Mouse (Mus musculus) left cerebral cortex, postnatal 25 days (tissue): ENCODE measurements at regions not wholly inside any gene's neighbourhood (a gene's known extent, or its start where the extent isn't known, plus 50 kb on each side); places are given as distances from the start of the nearest gene placed in this dataset.
A peak's percentile ranks its signal among the peaks of the same experiment; 100 is the strongest.

Experiments used
- DNase-seq, 2 experiments: peaks; one replicate each; pipeline ENCODE4 v3.0.0; 2022; ENCODE audit warnings: low spot score in 2 of 2, mixed read lengths in 1 of 2
- intact Hi-C: fragments of 180-260 bp; cut with DNase I; formaldehyde crosslinking; loops from one replicate; pipeline ENCODE4 v1.15.1; 2025

GRCm38 (mm10) chr9:46684113-46684850 is 314.3 kb upstream of the Gm4791 start:
- intact Hi-C loops = no loop called here
- no peak for DNase-seq

GRCm38 (mm10) chr9:46672050-46672449 is 326.5 kb upstream of the Gm4791 start:
- intact Hi-C loops = no loop called here
- DNase-seq = no peak

- DNase-seq = peak in 1 of 2 experiments; percentile 76
- intact Hi-C loops = no loop called here
Observed at GRCm38 (mm10) chr9:46654422-46654821, 334.6 kb upstream of the 4931429L15Rik start.

GRCm38 (mm10) chr9:46647238-46647922 is 327.6 kb upstream of the 4931429L15Rik start:
- intact Hi-C loops = no loop called here
- no peak for DNase-seq

- intact Hi-C loops = no loop called here
Observed at GRCm38 (mm10) chr9:46645469-46645884, 325.7 kb upstream of the 4931429L15Rik start.

GRCm38 (mm10) chr9:46643551-46643950 is 323.8 kb upstream of the 4931429L15Rik start:
- intact Hi-C loops = no loop called here
- no peak for DNase-seq

More at GRCm38 (mm10) chr9:46645469-46645884, 325.7 kb upstream of the 4931429L15Rik start:
- DNase-seq = no peak

GRCm38 (mm10) chr9:46642696-46643095 is 322.9 kb upstream of the 4931429L15Rik start:
- DNase-seq = no peak

GRCm38 (mm10) chr9:46636261-46637010 is 316.6 kb upstream of the 4931429L15Rik start:
- intact Hi-C loops = no loop called here
- no peak for DNase-seq

More at GRCm38 (mm10) chr9:46642696-46643095, 322.9 kb upstream of the 4931429L15Rik start:
- intact Hi-C loops = no loop called here

- DNase-seq = no peak
- intact Hi-C loops = loop anchor here (2.0 kb wide), 1 partner anchor 69 kb away; no protein-coding TSS in a partner anchor
Observed at GRCm38 (mm10) chr9:46633952-46634351, 314.2 kb upstream of the 4931429L15Rik start.

GRCm38 (mm10) chr9:46632576-46632975 is 312.8 kb upstream of the 4931429L15Rik start:
- peak; percentile 73 to 93 for DNase-seq
- intact Hi-C loops = loop anchor here (2.0 kb wide), 1 partner anchor 70 kb away; no protein-coding TSS in a partner anchor

- DNase-seq = no peak
- intact Hi-C loops = no loop called here
Observed at GRCm38 (mm10) chr9:46622255-46622654, 302.5 kb upstream of the 4931429L15Rik start.

GRCm38 (mm10) chr9:46621851-46622250 is 302.1 kb upstream of the 4931429L15Rik start:
- DNase-seq = no peak
- intact Hi-C loops = no loop called here

GRCm38 (mm10) chr9:46610101-46611005 is 290.6 kb upstream of the 4931429L15Rik start:
- intact Hi-C loops = no loop called here
- no peak for DNase-seq

- DNase-seq = no peak
- intact Hi-C loops = no loop called here
Observed at GRCm38 (mm10) chr9:46608695-46609094, 288.9 kb upstream of the 4931429L15Rik start.

- no peak for DNase-seq
- intact Hi-C loops = no loop called here
Observed at GRCm38 (mm10) chr9:46600803-46601202, 281.0 kb upstream of the 4931429L15Rik start.

GRCm38 (mm10) chr9:46599931-46600708 is 280.3 kb upstream of the 4931429L15Rik start:
- intact Hi-C loops = no loop called here
- peak; percentile 69 to 86 for DNase-seq

GRCm38 (mm10) chr9:46598518-46598917 is 278.7 kb upstream of the 4931429L15Rik start:
- intact Hi-C loops = no loop called here

GRCm38 (mm10) chr9:46593444-46593843 is 273.7 kb upstream of the 4931429L15Rik start:
- intact Hi-C loops = no loop called here
- no peak for DNase-seq

More at GRCm38 (mm10) chr9:46598518-46598917, 278.7 kb upstream of the 4931429L15Rik start:
- peak in 1 of 2 experiments; percentile 63 for DNase-seq
